Mouse (Mus musculus) forebrain, embryonic 11.5 days (tissue): ENCODE data around the gene Cfap45. TPM values are rescaled to one million over a fixed set of nuclear protein-coding genes. Genes with fewer than 3 reads are reported as not detected.
A peak's percentile ranks its signal among the peaks of the same experiment; 100 is the strongest.

Experiments used
- ATAC-seq: fragments of 200-750 bp; cut with Nextera tagmentation; replicated peaks from 2 replicates; pipeline ENCODE4 v1.8.0; 2017; ENCODE audit warnings: moderate TSS enrichment; ENCODE audit not compliant: low FRiP score
- DNase-seq: peaks from one replicate; pipeline ENCODE4 v3.0.0-alpha.2; 2017; ENCODE audit warnings: low spot score
- H3K27ac ChIP-seq: fragments of 300-500 bp; sonication (generic); 2 replicates; pipeline ENCODE4 v1.5.1; 2014; ENCODE audit warnings: low read depth, low read length
- H3K27me3 ChIP-seq: fragments of 300-500 bp; sonication (generic); 2 replicates; pipeline ENCODE4 v1.6.1; 2014; ENCODE audit warnings: mild to moderate bottlenecking, low read length, mixed read lengths; ENCODE audit not compliant: control insufficient read depth, insufficient read depth
- H3K36me3 ChIP-seq: fragments of 300-500 bp; sonication (generic); 2 replicates; pipeline ENCODE4 v1.6.1; 2014; ENCODE audit warnings: mild to moderate bottlenecking, low read length, moderate library complexity, mixed read lengths; ENCODE audit not compliant: control insufficient read depth, insufficient read depth
- H3K4me1 ChIP-seq: fragments of 300-500 bp; sonication (generic); replicated peaks from 2 replicates; pipeline ENCODE4 v1.6.1; 2014; ENCODE audit warnings: low read length, mixed read lengths; ENCODE audit not compliant: control insufficient read depth, insufficient read depth
- H3K4me2 ChIP-seq: fragments of 300-500 bp; sonication (generic); 2 replicates; pipeline ENCODE4 v1.6.1; 2014; ENCODE audit warnings: low read depth, mild to moderate bottlenecking, low read length, moderate library complexity, mixed read lengths; ENCODE audit not compliant: severe bottlenecking
- H3K4me3 ChIP-seq: fragments of 300-500 bp; sonication (generic); 2 replicates; pipeline ENCODE4 v1.5.1; 2014; ENCODE audit warnings: low read depth, low read length
- H3K9ac ChIP-seq: fragments of 300-500 bp; sonication (generic); 2 replicates; pipeline ENCODE4 v1.6.1; 2014; ENCODE audit warnings: low read length
- H3K9me3 ChIP-seq: fragments of 300-500 bp; sonication (generic); 2 replicates; pipeline ENCODE4 v1.6.1; 2016; ENCODE audit warnings: low read length, mixed read lengths; ENCODE audit not compliant: control insufficient read depth
- WGBS: fragments of 180-500 bp; shearing (Covaris S2); extraction: QIAGEN DNeasy Blood & Tissue Kit; methylation state at CpG from one replicate; pipeline ENCODE4 v1.1.7; 2014; 5-methylcytosine and 5-hydroxymethylcytosine counted together
- polyA plus RNA-seq: library from polyadenylated mRNA; unstranded; fragments of >200 nt; fragmentation: Nextera tagmentation; extraction: Ambion mirVana; gene quantifications from 2 replicates; pipeline ENCODE4 v1.2.1, GENCODE M21; 2014

Gene Cfap45
- polyA plus RNA-seq, 1 experiment from 2014 or later: 1.2 TPM

DNA sequence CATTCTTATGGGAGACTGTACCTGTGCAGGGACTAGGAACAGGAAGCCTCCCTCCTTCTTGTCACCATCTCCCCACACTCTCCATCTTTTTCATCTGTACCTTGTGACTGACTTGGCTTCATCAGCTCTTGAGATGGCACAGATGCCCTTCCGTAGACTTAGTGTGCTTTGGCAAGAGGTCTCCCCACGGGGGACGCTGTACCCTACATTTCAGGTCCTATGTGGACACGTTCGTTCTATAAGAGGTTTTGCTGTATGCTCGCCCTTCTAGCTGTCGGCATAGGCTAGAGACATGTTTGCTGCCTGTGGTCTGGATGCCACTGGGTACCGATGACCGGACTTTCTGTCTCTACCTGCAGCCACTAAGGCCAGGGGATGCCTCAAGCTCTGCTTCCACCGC is 6.8 kb downstream of the Cfap45 start:
- no peak for ATAC-seq
- DNase-seq: no peak
- H3K9me3 ChIP-seq: no peaks in the 10 kb centered on the region
- H3K4me1 ChIP-seq: peaks cover 1% of the 10 kb centered on the region; the same call in 1 of the 2 replicates
- H3K27ac ChIP-seq: no peak overlapping the region
- 89% methylated on average over 10 of the region's 10 CpGs for WGBS
- H3K36me3 ChIP-seq: no peaks in the 10 kb centered on the region
- no peaks in the 10 kb centered on the region for H3K27me3 ChIP-seq
- H3K9ac ChIP-seq: no peak overlapping the region
- H3K4me3 ChIP-seq: no peak overlapping the region
- no peak overlapping the region for H3K4me2 ChIP-seq

DNA sequence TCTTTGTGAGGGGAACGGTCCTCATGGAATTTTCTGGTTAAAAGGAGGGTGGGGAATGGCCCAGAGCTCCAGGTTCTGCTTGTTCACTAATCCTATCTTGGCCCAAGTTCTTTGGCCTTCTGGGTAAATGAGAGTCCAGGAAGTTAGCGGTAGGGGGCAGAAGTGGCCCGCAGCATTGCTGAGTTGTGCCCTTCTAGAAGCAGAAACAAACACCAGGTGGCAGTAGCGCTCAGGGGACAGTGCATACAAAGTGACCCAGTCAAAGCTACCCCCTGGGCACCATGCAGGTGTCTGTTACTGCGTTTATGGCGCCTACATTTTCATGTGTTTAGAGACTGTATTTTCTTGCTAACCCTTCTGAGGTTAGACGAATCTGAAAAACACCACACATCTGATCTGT is 8.1 kb downstream of the Cfap45 start:
- Histone ChIP-seq H3K9me3 (no peaks in the 10 kb centered on the region), H3K4me3 (no peak overlapping the region), H3K27ac (no peak overlapping the region), H3K4me2 (no peak overlapping the region), H3K9ac (no peak overlapping the region), H3K36me3 (no peaks in the 10 kb centered on the region), H3K27me3 (no peaks in the 10 kb centered on the region), H3K4me1 (peaks cover 3% of the 10 kb centered on the region; the same call in 1 of the 2 replicates)
- peak; percentile 90 for DNase-seq
- peak; percentile 81 for ATAC-seq
- 7% methylated on average over 7 of the region's 7 CpGs for WGBS

DNA sequence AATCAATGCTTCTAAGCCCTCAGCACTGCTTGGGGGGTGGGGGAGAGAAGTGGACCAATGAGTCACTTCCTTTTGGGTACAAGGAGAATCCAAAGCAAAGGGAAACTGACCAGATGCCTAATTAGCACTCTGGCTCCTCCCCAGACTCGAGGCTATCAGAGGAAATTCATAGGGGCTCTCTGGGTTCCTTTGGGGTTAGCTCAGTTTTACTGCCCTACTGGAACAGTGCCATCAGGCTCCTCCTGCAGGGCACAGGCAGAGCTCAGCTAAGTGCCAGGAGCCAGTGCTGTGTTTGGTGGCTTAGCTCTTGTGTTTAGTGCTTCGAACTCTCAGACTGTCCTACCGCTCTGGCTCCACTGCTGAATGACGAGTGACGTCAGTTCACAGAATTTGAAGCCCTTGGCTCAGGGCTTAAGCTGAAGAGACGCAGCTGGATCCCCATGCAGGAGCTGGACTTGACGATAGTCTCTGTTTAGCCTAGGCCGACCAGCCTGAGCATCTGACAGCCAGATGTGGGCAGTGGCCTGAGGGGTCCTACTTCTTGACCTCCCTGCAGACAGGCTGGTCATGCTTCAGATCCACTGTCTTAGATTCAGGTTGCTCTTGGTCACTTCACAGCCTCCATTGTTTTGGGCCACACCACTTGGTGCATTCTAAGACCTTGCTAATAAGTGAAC is 10.1 kb downstream of the Cfap45 start:
- Histone ChIP-seq H3K27ac (no peak overlapping the region), H3K9ac (no peak overlapping the region), H3K4me1 (peaks cover 3% of the 10 kb centered on the region; the same call in 1 of the 2 replicates), H3K4me3 (no peak overlapping the region), H3K9me3 (no peaks in the 10 kb centered on the region), H3K4me2 (no peak overlapping the region), H3K27me3 (no peaks in the 10 kb centered on the region), H3K36me3 (no peaks in the 10 kb centered on the region)
- ATAC-seq: no peak; the same call in 1 of the 2 replicates
- no peak for DNase-seq
- 31% methylated on average over 8 of the region's 8 CpGs for WGBS

DNA sequence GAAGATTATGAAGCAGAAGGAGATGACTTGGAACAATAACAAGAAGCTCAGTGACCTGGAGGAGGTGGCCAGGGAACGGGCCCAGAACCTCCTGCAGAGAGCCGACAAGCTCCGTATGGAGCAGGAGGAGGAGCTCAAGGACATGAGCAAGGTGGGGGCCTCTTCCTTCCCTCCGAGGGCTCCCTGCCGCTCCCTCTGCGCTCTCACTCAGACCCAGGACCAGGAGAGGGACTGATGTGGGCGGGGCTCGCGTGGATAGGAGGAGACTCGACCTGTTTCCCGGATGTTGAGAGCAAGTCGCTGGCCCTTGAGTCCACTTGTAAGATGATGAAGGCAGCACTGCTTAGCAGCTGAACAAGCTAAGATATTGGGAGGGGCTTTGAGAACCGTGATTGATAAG is 11.9 kb downstream of the Cfap45 start:
- H3K4me3 ChIP-seq: peak overlapping the region; percentile 16
- H3K4me2 ChIP-seq: peak overlapping the region; percentile 51
- peaks cover 3% of the 10 kb centered on the region; the same call in 1 of the 2 replicates for H3K4me1 ChIP-seq
- 2% methylated on average over 13 of the region's 13 CpGs for WGBS
- no peak overlapping the region for H3K27ac ChIP-seq
- H3K9me3 ChIP-seq: no peaks in the 10 kb centered on the region
- ATAC-seq: peak; percentile 62
- 0 out of 2 replicates have a peak overlapping the region, but pooled peaks have one; percentile 21 for H3K9ac ChIP-seq
- no peaks in the 10 kb centered on the region for H3K36me3 ChIP-seq
- peak; percentile 73 for DNase-seq
- H3K27me3 ChIP-seq: no peaks in the 10 kb centered on the region

DNA sequence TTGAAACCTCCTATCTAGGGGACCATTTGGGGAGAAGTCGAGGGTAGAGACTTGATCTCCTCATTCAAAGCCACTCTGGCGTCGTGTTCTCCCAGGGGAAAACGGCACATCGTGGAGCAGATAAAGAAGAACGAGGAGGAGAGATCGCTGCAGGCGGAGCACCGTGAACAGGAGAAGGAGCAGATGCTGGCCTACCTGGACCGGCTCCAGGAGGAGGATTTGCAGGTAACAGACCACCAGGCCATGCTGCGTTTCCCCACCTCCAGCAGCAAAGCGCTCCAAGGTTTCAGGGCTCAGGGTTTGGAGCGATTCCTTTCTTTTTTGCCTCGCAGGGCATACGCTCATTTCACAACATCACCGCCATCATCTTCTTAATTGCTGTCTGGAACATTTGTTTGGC is 14.5 kb downstream of the Cfap45 start:
- 85% methylated on average over 16 of the region's 16 CpGs for WGBS

DNA sequence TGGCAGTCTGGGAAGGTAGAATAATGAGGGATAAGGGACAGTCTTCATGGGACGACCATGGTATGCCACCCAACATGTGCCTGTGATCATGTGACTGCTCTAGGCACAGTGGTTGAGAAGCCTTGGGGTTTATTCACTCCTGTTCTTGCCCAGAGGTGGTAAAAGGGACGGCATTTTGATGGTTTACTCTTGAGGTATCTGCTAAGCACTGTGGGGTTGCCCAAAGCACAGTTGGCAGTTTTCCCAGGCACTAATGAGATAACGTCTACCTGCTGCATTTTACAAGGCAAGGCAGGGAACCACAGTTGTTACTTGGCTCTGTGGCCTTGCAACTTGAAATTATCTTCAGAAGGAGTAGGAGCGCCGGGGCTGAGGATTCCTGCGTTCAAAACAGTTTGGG is 19.2 kb downstream of the Cfap45 start:
- WGBS: 65% methylated on average over 6 of the region's 6 CpGs
- H3K9me3 ChIP-seq: no peaks in the 10 kb centered on the region
- H3K4me2 ChIP-seq: no peak overlapping the region
- no peak overlapping the region for H3K4me3 ChIP-seq
- no peak overlapping the region for H3K27ac ChIP-seq
- no peaks in the 10 kb centered on the region for H3K27me3 ChIP-seq
- H3K9ac ChIP-seq: no peak overlapping the region; the same call in 1 of the 2 replicates
- ATAC-seq: 0 out of 2 replicates have a peak, but pooled peaks have one; percentile 22
- H3K36me3 ChIP-seq: no peaks in the 10 kb centered on the region
- H3K4me1 ChIP-seq: peaks cover 1% of the 10 kb centered on the region; the same call in 1 of the 2 replicates
- DNase-seq: no peak

More for the DNA sequence above, 14.5 kb downstream of the Cfap45 start:
- H3K4me1 ChIP-seq: peaks cover 3% of the 10 kb centered on the region; the same call in 1 of the 2 replicates
- H3K4me2 ChIP-seq: no peak overlapping the region
- H3K27me3 ChIP-seq: no peaks in the 10 kb centered on the region
- ATAC-seq (no peak), DNase-seq (no peak)
- no peaks in the 10 kb centered on the region for H3K36me3 ChIP-seq
- H3K9ac ChIP-seq: no peak overlapping the region
- H3K4me3 ChIP-seq: no peak overlapping the region
- no peaks in the 10 kb centered on the region for H3K9me3 ChIP-seq
- no peak overlapping the region for H3K27ac ChIP-seq

DNA sequence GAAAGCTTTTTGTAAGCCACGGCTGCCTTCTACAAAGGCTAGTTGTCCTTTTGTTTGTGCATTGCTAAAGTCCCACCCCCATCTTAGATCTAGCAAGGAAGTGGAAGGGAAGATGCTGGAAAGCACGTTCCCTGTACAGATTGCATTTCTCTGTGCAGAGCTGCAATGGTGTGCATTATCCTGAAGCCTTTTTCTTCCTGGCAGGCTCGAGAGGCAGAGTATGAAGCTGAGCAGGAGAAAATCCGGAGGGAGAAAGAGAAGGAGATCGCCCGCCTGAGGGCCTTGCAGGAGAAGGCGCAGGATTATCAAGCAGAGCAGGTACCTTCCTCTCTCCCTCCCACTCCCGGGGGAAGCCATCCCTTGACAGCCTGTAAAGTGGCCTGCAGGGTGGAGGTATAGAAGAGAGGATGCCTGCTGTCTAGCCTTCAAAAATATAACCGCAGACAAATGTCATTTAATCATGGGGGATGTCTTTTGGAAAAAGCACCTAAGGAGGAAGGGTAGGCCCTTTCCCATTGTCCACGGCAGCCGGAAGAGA is 19.8 kb downstream of the Cfap45 start:
- Histone ChIP-seq H3K4me3 (no peak overlapping the region), H3K9me3 (no peaks in the 10 kb centered on the region), H3K4me1 (peaks cover 1% of the 10 kb centered on the region; the same call in 1 of the 2 replicates), H3K36me3 (no peaks in the 10 kb centered on the region), H3K4me2 (no peak overlapping the region), H3K9ac (peak overlapping the region; percentile 32), H3K27me3 (no peaks in the 10 kb centered on the region), H3K27ac (no peak overlapping the region)
- no peak for ATAC-seq
- WGBS: 46% methylated on average over 11 of the region's 11 CpGs
- DNase-seq: no peak

DNA sequence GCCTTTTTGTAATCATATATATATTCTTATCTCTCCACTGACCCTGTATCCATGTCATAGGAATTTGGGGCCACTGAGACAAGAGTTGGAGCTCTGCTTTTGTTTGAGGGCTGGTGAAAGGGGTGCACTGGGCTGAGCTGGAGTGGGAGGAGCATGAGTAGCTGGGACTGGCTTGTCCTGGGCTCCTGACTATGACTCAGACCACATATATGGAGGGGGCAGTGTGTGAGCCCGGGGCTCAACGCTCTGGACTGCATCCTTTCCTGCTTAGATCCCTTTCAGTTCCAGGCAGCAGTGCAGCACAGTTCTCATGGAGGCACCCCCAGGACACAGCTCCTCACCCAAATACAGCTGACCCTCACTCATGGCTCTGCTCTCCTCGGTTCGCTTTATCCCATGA is 25.5 kb downstream of the Cfap45 start:
- no peak overlapping the region for H3K9ac ChIP-seq
- no peak overlapping the region for H3K4me2 ChIP-seq
- no peak overlapping the region for H3K4me3 ChIP-seq
- peaks cover 14% of the 10 kb centered on the region for H3K4me1 ChIP-seq
- no peaks in the 10 kb centered on the region for H3K9me3 ChIP-seq
- H3K36me3 ChIP-seq: no peaks in the 10 kb centered on the region
- DNase-seq (no peak), ATAC-seq (no peak)
- H3K27me3 ChIP-seq: no peaks in the 10 kb centered on the region
- no peak overlapping the region for H3K27ac ChIP-seq
- WGBS: 88% methylated on average over 4 of the region's 4 CpGs

DNA sequence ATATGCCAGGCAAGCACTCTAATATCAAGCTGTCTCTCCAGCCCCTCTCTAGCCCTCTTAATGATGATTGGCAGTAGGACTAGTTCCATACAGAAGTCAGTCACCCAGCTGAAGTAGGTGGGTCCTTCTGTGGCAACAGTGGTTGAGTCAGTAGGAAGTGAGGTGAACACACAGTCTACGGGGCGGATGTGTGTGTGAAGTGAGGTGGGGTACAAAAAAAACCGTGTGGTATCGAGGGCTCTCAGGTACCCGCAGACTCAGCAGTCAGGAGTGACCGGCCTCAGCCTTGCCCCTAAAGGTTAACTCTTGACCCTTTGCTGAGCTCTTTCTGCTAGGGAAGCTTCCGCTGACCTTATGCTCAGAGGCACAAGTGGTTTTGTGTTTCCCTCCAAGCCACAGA is 27.9 kb downstream of the Cfap45 start:
- Histone ChIP-seq H3K4me3 (no peak overlapping the region), H3K4me2 (no peak overlapping the region), H3K36me3 (no peaks in the 10 kb centered on the region), H3K27me3 (no peaks in the 10 kb centered on the region), H3K9ac (no peak overlapping the region), H3K9me3 (no peaks in the 10 kb centered on the region), H3K27ac (no peak overlapping the region), H3K4me1 (peaks cover 17% of the 10 kb centered on the region)
- no peak for ATAC-seq
- no peak for DNase-seq
- 49% methylated on average over 7 of the region's 7 CpGs for WGBS
